Mouse (Mus musculus): Measurements from ENCODE around the gene 1700029I15Rik.
"Not testable (repeated sequence)": the region's sequence is repeated elsewhere in the genome, so short reads cannot be mapped to it uniquely, and the experiment has no call there.

Gene 1700029I15Rik

DNA sequence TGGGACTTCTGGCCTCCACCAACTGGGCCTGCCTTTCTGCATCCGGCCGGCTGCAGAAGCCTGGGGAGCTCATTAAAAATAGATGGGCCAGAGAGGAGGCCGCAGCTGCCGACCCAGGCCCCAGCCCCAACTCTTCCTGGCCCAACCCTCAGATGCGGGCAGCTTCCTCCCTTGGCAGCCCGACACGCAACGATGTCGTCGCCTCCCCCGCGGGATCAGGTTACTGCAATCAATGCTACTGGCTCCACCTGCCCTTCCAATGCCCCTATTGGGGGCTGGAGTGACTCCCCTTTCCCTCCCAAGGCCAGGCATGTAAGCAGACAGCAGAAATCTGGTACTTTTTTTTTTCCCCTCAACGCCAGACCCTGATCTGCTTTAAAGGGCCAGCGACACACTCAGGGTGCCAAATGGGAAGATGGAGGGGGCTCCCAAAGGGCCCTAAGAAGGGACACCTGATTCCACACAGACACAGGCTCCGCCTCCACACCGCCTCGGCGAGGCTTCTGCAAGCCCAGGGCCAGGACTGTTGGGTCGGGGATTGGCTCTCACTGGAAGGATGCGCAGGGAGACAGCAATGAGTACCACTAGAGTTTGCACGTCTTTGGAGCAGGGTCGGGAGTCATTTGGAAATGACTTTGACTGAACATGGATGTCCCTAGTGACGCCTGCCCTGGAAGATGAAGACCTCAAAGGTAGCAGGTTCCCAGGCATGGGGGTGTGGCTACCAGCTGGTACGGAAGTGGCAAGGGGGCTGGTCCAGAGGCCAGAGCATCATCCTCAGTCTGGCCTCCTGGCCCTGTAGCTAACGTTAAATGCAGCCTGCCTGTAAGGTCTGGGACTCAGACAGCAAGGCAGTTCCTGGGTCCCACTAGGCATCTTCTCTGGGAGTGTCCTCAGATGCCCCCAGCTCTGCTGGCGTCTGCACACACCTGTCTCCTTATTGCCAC lies 10.3 kb downstream of the 1700029I15Rik start:
- DNase-seq, result no peak

DNA sequence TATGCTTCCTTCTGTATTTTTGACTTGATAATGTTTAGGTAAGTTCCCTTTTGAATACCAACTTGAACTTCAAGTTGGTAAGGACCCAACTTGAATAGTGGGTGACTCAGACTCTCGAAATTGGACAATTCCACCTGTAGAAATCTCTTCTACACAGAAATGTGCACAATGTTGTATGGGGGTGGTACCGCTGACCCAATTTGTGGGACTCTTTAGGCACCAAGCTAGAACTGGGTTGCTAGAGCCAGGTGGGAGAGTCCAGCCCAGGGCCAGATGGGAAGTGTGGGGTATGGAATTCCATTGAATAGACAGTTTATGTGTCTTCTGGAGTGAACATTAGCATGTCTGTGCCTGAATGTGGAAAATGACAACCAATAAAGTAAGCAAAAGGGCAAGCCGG lies 13.2 kb downstream of the 1700029I15Rik start:
- no peak for DNase-seq

DNA sequence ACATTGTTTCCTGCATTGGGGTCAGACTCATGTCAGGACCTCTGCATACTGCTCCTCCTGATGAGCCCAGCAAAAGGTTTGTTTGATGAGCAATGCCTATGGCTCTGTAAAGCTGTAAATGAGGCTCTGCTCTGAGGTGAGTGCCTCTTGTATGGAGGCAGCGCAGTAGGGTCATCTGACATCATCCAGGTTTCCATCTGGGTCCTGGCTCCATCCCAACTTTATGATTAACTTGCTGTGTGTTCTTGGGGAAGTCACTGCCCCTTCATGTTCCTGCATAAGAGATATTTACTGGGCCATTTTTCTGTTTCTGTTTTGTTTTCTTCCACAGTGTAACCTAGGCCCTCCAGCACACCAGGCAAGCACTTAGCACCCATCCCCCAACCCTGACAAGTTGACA lies 15.1 kb downstream of the 1700029I15Rik start:
- DNase-seq, result no peak

- DNase-seq, result not testable (repeated sequence)
Observed at GRCm38 (mm10) chr2:92399877-92400276, 17.5 kb downstream of the 1700029I15Rik start.

GRCm38 (mm10) chr2:92400682-92401081 lies 18.3 kb downstream of the 1700029I15Rik start:
- DNase-seq, result no peak

- DNase-seq, result peak; percentile 52
Observed at GRCm38 (mm10) chr2:92401091-92401561, 18.8 kb downstream of the 1700029I15Rik start, which contains the start of gene Mapk8ip1. TSS of gene Mapk8ip1 (minus strand) at chr2:92401263.

DNA sequence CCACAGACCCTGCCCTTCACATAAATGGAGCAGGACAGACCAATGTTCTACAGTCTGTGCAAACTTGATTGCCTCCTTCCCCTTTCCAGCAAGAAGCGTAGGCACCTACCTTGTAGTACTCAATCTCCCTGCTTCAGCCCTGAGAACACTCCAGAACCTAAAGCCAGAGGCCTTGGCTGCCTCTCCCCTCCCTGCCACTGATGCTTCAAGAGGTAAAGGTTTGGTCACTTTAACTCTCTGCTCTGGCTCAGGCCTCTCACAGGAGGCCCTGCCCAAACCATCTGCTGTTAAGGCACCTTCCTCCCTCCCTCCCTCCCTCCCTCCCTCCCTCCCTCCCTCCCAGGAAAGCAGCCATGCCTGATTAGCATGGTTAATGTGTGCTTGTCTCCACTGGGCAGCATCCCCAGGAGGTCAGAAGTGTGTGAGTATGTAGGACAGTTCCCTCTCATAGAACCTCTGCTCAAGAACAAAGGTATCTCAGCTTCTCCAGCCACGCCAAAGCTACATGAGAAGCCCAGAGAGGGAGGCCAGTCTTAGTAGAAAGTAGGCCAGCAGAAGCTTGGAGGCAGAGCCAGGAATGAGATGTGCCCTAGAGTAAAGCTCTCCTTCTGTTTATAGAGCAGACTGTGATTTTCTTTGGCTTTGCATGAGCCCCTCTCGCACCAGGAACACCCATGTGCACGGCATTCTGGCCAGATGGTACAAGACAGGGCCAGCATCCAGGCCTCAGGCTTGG lies 20.4 kb downstream of the 1700029I15Rik start:
- no peak for DNase-seq

DNA sequence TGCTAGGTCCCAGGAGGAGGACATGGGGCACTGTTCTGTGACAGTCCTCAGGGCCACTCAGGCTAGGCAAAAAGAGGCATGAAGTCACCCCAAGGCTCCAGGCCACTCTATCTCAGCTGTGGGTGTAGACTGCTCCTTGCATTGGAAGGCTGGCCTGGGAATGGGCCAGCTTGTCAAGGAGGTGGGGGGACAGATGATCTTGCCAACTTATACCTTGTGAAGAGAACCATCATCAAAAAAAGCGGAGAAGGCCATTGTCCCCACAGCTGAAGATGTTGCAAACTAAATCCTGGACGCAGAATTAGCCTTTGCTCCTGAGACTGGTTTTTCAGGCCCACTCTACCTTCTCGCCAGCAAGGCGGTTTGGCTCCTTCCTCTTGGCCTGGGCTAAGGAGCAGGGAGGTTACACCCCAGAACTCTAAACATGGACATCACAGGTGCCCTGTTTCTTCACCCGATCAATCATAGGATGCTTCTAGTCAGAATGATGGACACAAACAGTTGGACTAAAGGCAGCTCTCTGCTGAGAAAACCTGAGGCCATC lies 21.5 kb downstream of the 1700029I15Rik start:
- no peak for DNase-seq

DNA sequence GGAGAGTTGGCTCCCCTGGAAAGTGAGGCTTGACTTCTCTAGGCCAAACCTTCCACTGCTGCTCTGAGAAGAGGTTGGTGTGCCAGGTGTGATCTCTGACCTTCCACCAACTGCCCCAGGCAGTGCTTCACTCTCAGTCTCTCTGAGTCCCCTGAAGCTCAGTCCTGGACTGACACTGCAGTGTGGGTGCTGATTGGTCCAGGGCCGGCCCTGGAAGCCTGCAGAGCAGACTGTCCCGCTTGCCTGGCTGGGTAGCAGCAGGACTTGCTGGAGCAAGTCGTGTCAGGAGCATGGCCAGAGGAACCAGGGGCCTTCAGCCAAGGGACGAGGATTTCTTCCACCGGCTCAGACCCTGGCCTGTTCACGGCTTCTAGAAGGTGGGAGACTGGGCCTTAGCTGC lies 22.4 kb downstream of the 1700029I15Rik start:
- no peak for DNase-seq

DNA sequence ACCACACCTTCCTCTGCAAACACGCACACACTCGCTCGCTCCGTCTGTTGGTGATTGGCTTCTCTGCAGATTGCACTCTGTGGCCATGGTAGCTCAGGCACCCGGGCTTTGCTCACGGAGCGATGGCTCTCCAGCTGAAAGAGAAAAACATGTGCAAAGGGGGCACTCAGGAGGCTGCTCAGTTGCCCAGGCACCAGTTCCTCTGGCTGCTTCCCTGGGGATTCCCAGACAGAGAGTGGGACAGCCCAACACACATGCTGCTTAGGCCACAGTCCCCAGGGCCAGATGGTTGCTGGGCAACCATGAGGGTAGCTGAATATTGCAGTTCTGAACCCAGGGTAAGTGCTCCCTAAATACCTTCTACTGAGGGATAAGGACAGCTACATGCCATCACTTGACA lies 23.3 kb downstream of the 1700029I15Rik start:
- DNase-seq, result no peak

DNA sequence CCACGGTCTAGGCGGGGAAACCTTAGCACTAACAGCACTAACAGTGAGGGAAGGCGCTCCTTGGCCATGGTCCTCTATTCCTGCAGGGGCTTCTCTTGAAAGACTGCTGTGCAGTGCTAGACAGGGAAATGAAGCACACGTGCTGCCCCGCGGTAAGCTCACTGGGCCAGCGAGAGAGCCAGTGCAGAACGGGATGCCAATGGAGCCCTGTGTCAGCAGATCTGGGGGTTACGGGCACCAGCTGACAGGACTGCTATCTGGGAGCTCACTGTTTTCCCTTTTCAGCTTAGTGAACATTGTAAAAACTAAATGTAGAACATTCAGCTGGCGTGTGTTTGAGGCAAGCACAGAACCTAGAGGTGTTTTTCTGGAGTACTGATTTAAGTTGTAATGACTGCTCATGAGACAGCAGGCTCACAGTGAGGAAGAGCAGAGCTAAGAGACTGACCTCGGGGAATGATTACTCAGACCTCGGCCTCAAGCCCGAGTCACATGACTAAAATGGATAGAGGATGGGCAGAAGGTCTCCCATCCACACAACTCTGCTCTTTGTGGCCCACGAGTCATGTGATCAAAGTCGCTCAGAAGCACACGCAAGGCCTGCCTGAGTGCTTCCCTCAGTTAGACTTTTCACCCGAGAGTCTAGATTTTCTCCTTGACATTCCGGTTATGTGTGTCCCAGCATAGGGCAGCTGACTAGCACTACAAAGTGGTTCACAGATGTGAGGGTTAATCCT lies 26.1 kb downstream of the 1700029I15Rik start:
- DNase-seq, result no peak

GRCm38 (mm10) chr2:92411705-92412104 lies 29.4 kb downstream of the 1700029I15Rik start:
- DNase-seq, result no peak

- no peak for DNase-seq
Observed at GRCm38 (mm10) chr2:92421723-92422387, 39.5 kb downstream of the 1700029I15Rik start.

DNA sequence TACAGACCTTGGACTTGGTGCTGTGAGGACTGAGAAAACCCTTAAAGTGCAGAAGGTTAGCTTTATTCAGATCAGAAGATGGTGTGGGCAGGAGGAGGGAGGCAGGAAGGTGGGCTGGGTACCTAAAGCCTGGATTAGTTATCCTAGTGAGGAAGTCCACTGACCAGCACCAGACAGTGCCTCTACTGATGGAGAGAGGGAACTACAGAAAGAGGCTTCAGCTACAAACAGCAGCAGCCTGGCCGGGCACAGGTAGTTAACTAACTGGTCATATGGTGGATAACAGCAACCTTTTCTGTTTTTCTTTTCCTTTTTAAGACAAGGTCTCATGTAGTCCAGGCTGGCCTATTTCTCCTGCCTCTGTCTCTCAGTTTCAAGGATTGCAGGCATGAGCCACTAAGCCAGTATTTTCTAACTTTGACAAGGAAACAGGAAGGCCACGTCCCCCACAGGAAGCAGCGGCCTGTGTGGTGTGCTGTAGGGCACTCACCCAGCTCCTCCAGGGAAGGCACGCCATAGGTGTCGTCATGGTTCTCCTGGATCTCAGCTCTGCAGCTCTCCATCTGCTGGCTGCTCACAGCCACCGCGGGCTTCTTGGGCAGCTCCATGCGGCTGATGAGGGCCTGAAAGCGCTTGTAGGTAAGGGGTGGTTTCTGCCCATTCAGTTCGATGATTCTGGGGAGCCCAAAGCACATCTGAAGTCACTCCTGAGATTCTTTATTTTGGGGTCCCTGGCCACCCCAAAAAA lies 40.2 kb downstream of the 1700029I15Rik start:
- DNase-seq, result no peak

DNA sequence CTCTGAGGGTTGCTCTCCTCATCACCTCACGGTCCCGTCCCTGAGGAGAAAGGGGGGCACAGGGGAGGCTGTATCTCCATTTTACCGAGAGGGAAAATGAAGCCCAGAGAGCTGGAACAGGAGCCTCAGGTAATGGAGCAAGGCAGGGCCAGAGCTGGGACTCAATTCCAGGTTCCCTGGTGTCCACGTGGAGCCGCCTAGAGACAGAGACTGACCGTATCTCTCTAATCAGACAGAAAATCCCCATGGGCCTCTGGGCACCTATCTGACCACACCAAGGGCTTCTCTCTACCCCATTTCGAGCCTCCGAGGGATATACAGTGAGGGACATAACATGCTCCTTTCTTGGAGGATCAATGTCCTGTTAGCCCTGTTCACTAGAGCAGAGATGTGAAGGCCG lies 40.8 kb downstream of the 1700029I15Rik start:
- DNase-seq, result no peak

- peak; percentile 81 for DNase-seq
Observed at GRCm38 (mm10) chr2:92423702-92424461, 41.5 kb downstream of the 1700029I15Rik start.

DNA sequence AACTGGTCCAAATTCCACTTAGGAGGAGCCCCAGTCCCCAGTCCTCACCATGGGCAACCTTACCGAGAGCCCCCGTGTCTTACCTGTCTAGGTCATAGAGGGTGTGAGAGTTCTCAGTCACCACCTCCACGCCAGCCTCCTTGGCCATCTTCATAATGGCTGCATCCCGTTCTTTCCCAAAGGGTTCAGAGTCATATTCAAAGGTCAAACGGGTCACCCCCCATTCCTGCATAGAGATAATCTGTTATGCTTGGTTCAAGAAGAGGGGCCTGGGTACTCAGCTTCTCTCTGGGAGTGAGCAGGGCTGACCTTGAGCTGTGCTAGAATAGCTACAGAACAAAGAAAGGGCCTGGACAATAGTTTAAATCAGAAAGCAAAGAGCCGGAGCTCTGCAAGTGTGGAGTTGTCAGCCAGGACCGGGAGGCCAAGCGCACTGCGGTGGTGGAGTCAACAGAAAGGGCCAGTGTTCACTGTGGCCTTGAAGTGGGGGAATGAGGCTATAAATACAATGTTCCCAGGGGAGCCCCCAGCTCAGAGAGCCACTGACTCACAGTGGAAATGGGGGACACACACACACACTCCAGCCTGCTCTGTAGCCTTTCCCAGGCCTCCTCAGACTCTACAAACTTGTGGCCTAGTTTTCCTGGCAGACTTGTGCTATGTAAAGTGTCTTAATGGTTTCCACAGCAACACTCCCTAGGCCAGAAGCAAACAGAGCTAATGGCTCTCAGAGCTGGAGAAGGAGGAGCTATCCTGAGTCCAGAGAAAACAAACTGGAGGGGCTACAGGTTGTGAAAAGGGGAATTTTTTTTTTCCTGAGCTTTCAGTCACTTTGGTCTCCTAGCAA lies 42.3 kb downstream of the 1700029I15Rik start:
- no peak for DNase-seq

- no peak for DNase-seq
Observed at GRCm38 (mm10) chr2:92425366-92425765, 43.0 kb downstream of the 1700029I15Rik start.

DNA sequence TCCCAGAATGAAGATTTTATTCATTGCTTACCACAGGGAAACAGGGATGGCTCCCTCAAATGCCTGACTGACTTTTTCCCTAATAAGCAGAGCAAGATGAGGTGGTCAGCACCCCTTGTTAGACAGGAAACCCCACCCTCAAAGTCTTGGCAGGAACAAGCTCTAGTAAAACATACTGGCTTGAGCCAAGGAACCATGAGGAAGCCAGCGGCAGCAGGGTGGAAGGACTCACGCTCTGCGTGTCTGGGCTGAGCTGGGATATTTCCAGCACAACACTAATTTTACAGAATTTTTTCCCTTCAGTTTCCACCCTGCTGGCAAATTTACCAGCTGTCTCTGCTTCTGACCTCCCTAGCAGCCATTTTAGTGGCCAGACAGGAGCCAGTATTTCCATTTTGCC lies 44.1 kb downstream of the 1700029I15Rik start:
- DNase-seq, result no peak

DNA sequence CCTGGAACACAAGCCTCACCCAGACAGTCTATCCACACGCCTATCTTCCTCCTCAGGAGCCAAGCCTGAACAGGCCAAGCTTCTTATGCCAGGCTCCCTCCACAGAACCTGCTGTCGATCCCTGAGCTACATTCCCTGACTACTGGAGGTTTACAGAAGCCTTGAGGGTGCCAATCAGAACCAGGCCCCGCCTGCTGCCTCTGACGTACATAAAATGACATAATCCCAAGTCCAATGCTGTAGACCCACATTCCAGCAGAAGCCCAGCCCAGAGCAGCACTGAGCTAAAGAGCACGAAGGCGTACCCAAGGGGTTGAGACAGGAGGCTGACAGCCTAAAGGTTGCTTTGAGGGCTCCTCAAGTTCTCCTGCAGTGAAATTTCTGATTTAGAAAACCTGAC lies 45.5 kb downstream of the 1700029I15Rik start:
- DNase-seq, result peak; percentile 65
